Mouse (Mus musculus) stomach, embryonic 14.5 days (tissue): ENCODE results near the gene Tmprss4. TPM values are rescaled to one million over a fixed set of nuclear protein-coding genes. Genes with fewer than 3 reads are reported as not detected.

Experiments used
- ATAC-seq: fragments of 200-750 bp; cut with Nextera tagmentation; 2 replicates; pipeline ENCODE4 v1.8.0; 2017; ENCODE audit warnings: low read depth, moderate TSS enrichment; ENCODE audit not compliant: insufficient number of reproducible peaks, insufficient read depth, low FRiP score
- H3K27ac ChIP-seq: fragments of 300-500 bp; sonication (generic); 2 replicates; pipeline ENCODE4 v1.5.1; 2014; ENCODE audit warnings: mild to moderate bottlenecking, low read length, moderate library complexity, mixed read lengths
- H3K27me3 ChIP-seq: fragments of 300-500 bp; sonication (generic); 2 replicates; pipeline ENCODE4 v1.6.1; 2014; ENCODE audit warnings: low read length, control low read depth, mixed read lengths; ENCODE audit not compliant: control insufficient read depth, insufficient read depth
- H3K36me3 ChIP-seq: fragments of 300-500 bp; sonication (generic); 2 replicates; pipeline ENCODE4 v1.6.1; 2014; ENCODE audit warnings: mild to moderate bottlenecking, control low read depth, low read length, moderate library complexity, mixed read lengths; ENCODE audit not compliant: control insufficient read depth, insufficient read depth
- H3K4me1 ChIP-seq: fragments of 300-500 bp; sonication (generic); 2 replicates; pipeline ENCODE4 v1.6.1; 2014; ENCODE audit warnings: low read length, control low read depth, mixed read lengths; ENCODE audit not compliant: control insufficient read depth, insufficient read depth
- H3K4me2 ChIP-seq: fragments of 300-500 bp; sonication (generic); replicated peaks from 2 replicates; pipeline ENCODE4 v1.6.1; 2014; ENCODE audit warnings: low read depth, low read length, control low read depth
- H3K4me3 ChIP-seq: fragments of 300-500 bp; sonication (generic); 2 replicates; pipeline ENCODE4 v1.5.1; 2014; ENCODE audit warnings: low read depth, low read length, control low read depth
- H3K9ac ChIP-seq: fragments of 300-500 bp; sonication (generic); replicated peaks from 2 replicates; pipeline ENCODE4 v1.6.1; 2014; ENCODE audit warnings: low read depth, mild to moderate bottlenecking, control low read depth, low read length, moderate library complexity, mixed read lengths
- H3K9me3 ChIP-seq: fragments of 300-500 bp; sonication (generic); 2 replicates; pipeline ENCODE4 v1.6.1; 2016; ENCODE audit warnings: low read depth, low read length, control low read depth; ENCODE audit not compliant: control insufficient read depth
- WGBS: fragments of 180-500 bp; shearing (Covaris S2); extraction: QIAGEN DNeasy Blood & Tissue Kit; methylation state at CpG from one replicate; pipeline ENCODE4 v1.1.7; 2014; 5-methylcytosine and 5-hydroxymethylcytosine counted together
- polyA plus RNA-seq: library from polyadenylated mRNA; unstranded; fragments of >200 nt; fragmentation: Nextera tagmentation; extraction: Ambion mirVana; gene quantifications from 2 replicates; pipeline ENCODE4 v1.2.1, GENCODE M21; 2014

Gene Tmprss4
- polyA plus RNA-seq, 1 experiment from 2014 or later = 19.2 TPM

- no peak overlapping the region for H3K4me2 ChIP-seq
- H3K27ac ChIP-seq = no peak overlapping the region
- 87% methylated on average over 5 of the region's 5 CpGs for WGBS
- H3K27me3 ChIP-seq = no peaks in the 10 kb centered on the region
- no peak for ATAC-seq
- H3K36me3 ChIP-seq = no peaks in the 10 kb centered on the region
- H3K9ac ChIP-seq = no peak overlapping the region
- no peak overlapping the region for H3K4me3 ChIP-seq
- H3K4me1 ChIP-seq = no peaks in the 10 kb centered on the region
- no peaks in the 10 kb centered on the region for H3K9me3 ChIP-seq
Measured at GRCm38 (mm10) chr9:45170150-45170549, 33.7 kb downstream of the Tmprss4 start.

DNA sequence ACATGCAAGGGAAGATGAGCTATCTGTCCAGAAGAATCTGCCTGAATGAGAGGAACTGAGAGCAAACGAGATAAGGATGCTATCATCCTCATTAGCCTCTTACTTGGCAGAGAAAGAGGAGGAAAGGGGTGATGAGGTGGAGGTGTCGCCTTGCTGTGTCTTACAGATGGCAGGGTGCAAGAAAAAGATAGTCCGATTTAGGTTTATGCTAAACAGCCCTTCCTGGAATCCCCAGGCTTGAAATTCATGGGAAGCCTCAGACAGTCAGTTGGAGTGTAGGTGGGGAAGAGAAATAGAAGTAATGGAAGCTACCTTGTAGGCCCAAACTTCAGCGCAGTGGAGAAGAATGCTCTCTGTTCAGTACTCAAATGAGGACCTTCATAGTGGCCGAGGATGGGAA, 36.0 kb downstream of the Tmprss4 start:
- 74% methylated on average over 5 of the region's 5 CpGs for WGBS
- Histone ChIP-seq H3K27me3 (no peaks in the 10 kb centered on the region), H3K27ac (no peak overlapping the region), H3K4me3 (no peak overlapping the region), H3K9ac (no peak overlapping the region), H3K36me3 (no peaks in the 10 kb centered on the region), H3K4me1 (no peaks in the 10 kb centered on the region), H3K4me2 (no peak overlapping the region), H3K9me3 (no peaks in the 10 kb centered on the region)
- ATAC-seq = no peak

DNA sequence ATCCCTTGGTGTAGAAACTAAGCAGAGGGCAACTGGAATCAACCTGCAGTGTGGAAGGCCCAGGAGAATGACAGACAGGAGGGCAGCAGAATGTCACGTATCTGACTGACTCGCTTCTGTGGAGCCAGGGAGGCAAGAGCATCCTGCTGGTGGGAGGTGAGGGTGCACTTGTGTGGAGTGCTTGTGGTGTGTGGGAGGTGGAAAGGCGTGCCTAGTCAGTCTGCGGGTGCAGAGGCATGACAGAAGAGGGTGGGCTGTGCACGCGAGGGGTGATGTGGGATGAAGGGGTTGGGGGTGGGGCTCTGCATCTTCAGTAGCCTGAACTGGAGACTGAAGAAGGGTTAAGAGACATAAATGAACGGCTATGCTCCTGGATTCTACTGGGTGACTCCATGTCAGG, 50.5 kb downstream of the Tmprss4 start:
- Histone ChIP-seq H3K4me3 (no peak overlapping the region), H3K9ac (no peak overlapping the region), H3K9me3 (no peaks in the 10 kb centered on the region), H3K27ac (no peak overlapping the region), H3K27me3 (no peaks in the 10 kb centered on the region), H3K4me2 (no peak overlapping the region), H3K4me1 (no peaks in the 10 kb centered on the region), H3K36me3 (no peaks in the 10 kb centered on the region)
- no peak for ATAC-seq
- WGBS = 55% methylated on average over 7 of the region's 7 CpGs

- Histone ChIP-seq H3K9me3 (no peaks in the 10 kb centered on the region), H3K9ac (no peak overlapping the region), H3K4me3 (no peak overlapping the region), H3K4me1 (0 out of 2 replicates have a peak, but pooled peaks cover 2% of the 10 kb centered on the region), H3K27me3 (no peaks in the 10 kb centered on the region), H3K4me2 (no peak overlapping the region), H3K27ac (no peak overlapping the region), H3K36me3 (no peaks in the 10 kb centered on the region)
- no peak for ATAC-seq
- WGBS = 53% methylated on average over 1 of the region's 1 CpGs
Measured at GRCm38 (mm10) chr9:45150933-45151332, 53.0 kb downstream of the Tmprss4 start.

- H3K27me3 ChIP-seq = peaks cover 9% of the 10 kb centered on the region
- H3K9me3 ChIP-seq = no peaks in the 10 kb centered on the region
- ATAC-seq = no peak
- no peak overlapping the region for H3K27ac ChIP-seq
- H3K4me1 ChIP-seq = 0 out of 2 replicates have a peak, but pooled peaks cover 4% of the 10 kb centered on the region
- H3K36me3 ChIP-seq = no peaks in the 10 kb centered on the region
- no peak overlapping the region for H3K9ac ChIP-seq
- H3K4me2 ChIP-seq = peak overlapping the region; percentile 62
- H3K4me3 ChIP-seq = peak overlapping the region; percentile 30
- whole genome bisulfite sequencing = 3% methylated on average over 5 of the region's 5 CpGs
Measured at GRCm38 (mm10) chr9:45146267-45146597, 57.7 kb downstream of the Tmprss4 start.

DNA sequence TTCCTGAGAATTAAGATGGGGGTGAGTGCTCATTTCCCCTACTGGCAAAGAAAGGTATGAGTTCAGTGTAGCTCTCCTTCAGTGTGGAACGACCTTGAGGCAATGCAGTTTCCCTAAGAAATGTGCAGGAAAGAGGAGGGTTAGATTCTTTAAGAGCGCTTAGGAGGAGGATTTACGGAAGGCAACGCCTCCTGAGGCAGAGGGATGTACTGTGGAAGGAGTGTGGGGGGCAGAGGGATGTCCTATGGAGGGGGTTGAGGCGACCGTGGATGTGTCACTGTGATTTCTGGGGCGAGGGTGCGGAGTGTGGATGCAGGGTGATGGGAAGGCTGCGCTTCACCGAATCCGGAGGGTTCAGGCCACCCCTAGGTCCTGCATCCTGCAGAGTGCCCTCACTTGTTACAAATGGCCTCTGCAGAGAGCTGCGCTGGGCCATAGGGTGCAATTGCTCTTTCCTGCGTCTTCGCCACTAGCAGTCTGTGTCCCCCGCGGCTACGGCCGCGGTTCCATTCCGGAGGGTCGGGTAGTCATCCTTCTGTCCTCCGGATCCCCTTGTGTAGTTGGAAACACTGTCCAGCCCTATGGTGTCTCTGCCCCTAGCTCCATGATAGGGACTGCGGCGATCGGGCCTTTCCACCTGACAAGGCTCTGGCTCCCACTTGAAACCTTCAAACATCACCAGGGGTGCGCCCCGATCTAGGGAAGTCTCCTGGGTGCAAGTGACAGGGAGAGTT, 58.2 kb downstream of the Tmprss4 start:
- ATAC-seq = no peak
- Histone ChIP-seq H3K27ac (no peak overlapping the region), H3K27me3 (peaks cover 9% of the 10 kb centered on the region), H3K9ac (no peak overlapping the region), H3K4me2 (peak overlapping the region; percentile 62), H3K9me3 (no peaks in the 10 kb centered on the region), H3K4me3 (peak overlapping the region; percentile 30), H3K36me3 (no peaks in the 10 kb centered on the region), H3K4me1 (0 out of 2 replicates have a peak, but pooled peaks cover 4% of the 10 kb centered on the region)
- WGBS = 6% methylated on average over 27 of the region's 27 CpGs

DNA sequence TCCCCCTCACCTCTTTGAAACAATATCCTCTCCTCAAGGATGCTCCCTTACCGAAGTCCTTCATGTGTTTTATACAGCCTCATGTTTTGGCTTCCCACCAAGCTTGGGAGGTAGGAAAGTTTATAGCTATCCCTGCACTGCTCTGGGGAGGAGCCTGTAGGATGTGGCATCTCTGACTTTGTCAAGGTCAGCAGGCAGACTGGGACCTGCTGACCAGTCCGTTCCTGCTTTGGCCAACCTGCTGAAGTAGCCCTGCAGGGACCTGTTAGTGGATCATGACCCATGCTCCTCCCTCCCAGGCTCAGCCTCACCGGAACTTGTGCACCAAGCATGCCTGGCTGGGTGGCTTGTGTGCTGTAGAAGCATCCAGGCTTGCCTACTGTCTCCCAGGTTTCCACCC, 61.2 kb downstream of the Tmprss4 start:
- Histone ChIP-seq H3K4me3 (no peak overlapping the region), H3K4me1 (peaks cover 15% of the 10 kb centered on the region; the same call in 1 of the 2 replicates), H3K27me3 (peaks cover 19% of the 10 kb centered on the region), H3K36me3 (no peaks in the 10 kb centered on the region), H3K9ac (no peak overlapping the region), H3K4me2 (no peak overlapping the region), H3K27ac (no peak overlapping the region), H3K9me3 (no peaks in the 10 kb centered on the region)
- 52% methylated on average over 3 of the region's 3 CpGs for WGBS
- no peak for ATAC-seq

GRCm38 (mm10) chr9:45140945-45141344, 62.9 kb downstream of the Tmprss4 start:
- H3K27ac ChIP-seq = no peak overlapping the region
- H3K4me1 ChIP-seq = peaks cover 13% of the 10 kb centered on the region; the same call in 1 of the 2 replicates
- H3K27me3 ChIP-seq = peaks cover 26% of the 10 kb centered on the region
- H3K9ac ChIP-seq = no peak overlapping the region
- H3K36me3 ChIP-seq = no peaks in the 10 kb centered on the region
- 64% methylated on average over 7 of the region's 7 CpGs for WGBS
- no peak for ATAC-seq
- no peak overlapping the region for H3K4me3 ChIP-seq
- H3K4me2 ChIP-seq = no peak overlapping the region
- H3K9me3 ChIP-seq = no peaks in the 10 kb centered on the region

DNA sequence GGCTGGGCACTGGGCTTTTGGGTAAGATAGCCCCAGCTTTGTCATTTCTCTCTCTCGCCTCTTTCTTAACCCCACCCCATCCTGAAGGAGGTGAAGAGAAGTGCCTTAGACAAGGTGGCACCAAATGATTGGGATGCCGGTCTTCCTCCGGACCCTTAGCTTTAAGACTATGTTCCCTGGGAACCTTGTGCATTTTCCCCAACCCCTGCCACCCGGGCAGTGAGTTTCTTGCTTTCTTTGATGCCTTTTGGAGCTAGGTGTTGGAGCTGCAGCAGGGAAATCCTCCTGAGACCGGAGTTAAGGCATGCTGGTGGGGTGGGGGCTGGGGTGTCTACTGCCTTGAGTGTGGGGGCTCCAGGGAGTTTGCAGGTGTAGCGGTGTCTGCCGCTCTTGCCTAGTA, 64.8 kb downstream of the Tmprss4 start:
- Histone ChIP-seq H3K36me3 (no peaks in the 10 kb centered on the region), H3K4me1 (peaks cover 14% of the 10 kb centered on the region; the same call in 1 of the 2 replicates), H3K9me3 (no peaks in the 10 kb centered on the region), H3K4me2 (peak overlapping the region; percentile 93), H3K4me3 (peak overlapping the region; percentile 47), H3K27me3 (peaks cover 25% of the 10 kb centered on the region), H3K27ac (no peak overlapping the region), H3K9ac (no peak overlapping the region; the same call in 1 of the 2 replicates)
- 5% methylated on average over 7 of the region's 7 CpGs for WGBS
- ATAC-seq = no peak
